Comparison of ENCODE assay signal across 8 mouse cellular contexts in genomic region chr5:64045502-64045901, GRCm38 (mm10). TPM values are rescaled to one million over a fixed set of nuclear protein-coding genes. Genes with fewer than 3 reads are reported as not detected.
DNase-seq lines count a peak whose midpoint lies in the region; ATAC-seq and TF ChIP-seq lines count a peak whose summit lies in the region.

No protein-coding gene starts in this region.

- no peak overlapping the region for H3K4me3 ChIP-seq in forebrain, postnatal 0 days (ENCODE audit: low read depth, low read length)
- H3K4me3 ChIP-seq in macrophage (ENCODE audit: inconsistent target): peak overlapping the region; percentile 17; the same call in 1 of the 2 replicates

- TF ChIP-seq CTCF in forebrain, postnatal 0 days (IDR thresholded peaks at IDR 0.05; ENCODE audit: low read depth): no peak

- no peaks in the 10 kb centered on the region for H3K79me2 ChIP-seq in macrophage (ENCODE audit: inconsistent target)

- H3K4me1 ChIP-seq in forebrain, postnatal 0 days (ENCODE audit: insufficient read depth): peaks cover 4% of the 10 kb centered on the region; the same call in 1 of the 2 replicates

- no peaks in the 10 kb centered on the region for H3K9me3 ChIP-seq in forebrain, postnatal 0 days (ENCODE audit: low read length)

- H3K4me2 ChIP-seq in forebrain, postnatal 0 days (ENCODE audit: low read depth): 0 out of 2 replicates have a peak overlapping the region, but pooled peaks have one; percentile 19

- H3K27me3 ChIP-seq in forebrain, postnatal 0 days (ENCODE audit: insufficient read depth, low read length): no peaks in the 10 kb centered on the region

- peak; percentile 48 for ATAC-seq in forebrain, postnatal 0 days

- H3K36me3 ChIP-seq in forebrain, postnatal 0 days (ENCODE audit: insufficient read depth): no peaks in the 10 kb centered on the region
- no peaks in the 10 kb centered on the region for H3K36me3 ChIP-seq in macrophage (ENCODE audit: inconsistent target)

- 10% methylated on average over 8 of the region's 8 CpGs for WGBS in forebrain, postnatal 0 days
- WGBS in macrophage (ENCODE audit: missing documents): 19% methylated on average over 8 of the region's 8 CpGs

- peak; percentile 46 for DNase-seq in layer of hippocampus, adult 9-11 months
- DNase-seq in layer of hippocampus, adult 11-12 months (ENCODE audit: low spot score): no peak
- peak; percentile 88 for DNase-seq in adrenal gland, adult 2 months
- DNase-seq in forebrain, postnatal 0 days: peak; percentile 54
- DNase-seq in kidney, adult 11 months: peak; percentile 61
- no peak for DNase-seq in thymus, postnatal 4 days
- no peak for DNase-seq in layer of hippocampus, adult 18-20 months (ENCODE audit: low spot score in 2 of 2)

- no peak overlapping the region for H3K27ac ChIP-seq in forebrain, postnatal 0 days (ENCODE audit: low read depth, low read length)
- peak overlapping the region; percentile 31; the same call in 1 of the 2 replicates for H3K27ac ChIP-seq in macrophage

- no peak overlapping the region for H3K9ac ChIP-seq in forebrain, postnatal 0 days

RNA-seq across cellular contexts. Expression of gene Pgm2, which starts 47.2 kb away (rescaled TPM):
- 10 to 100 TPM; 16.5 to 22.8 TPM for total RNA-seq in adrenal gland, adult 2 months (2021)
- polyA plus RNA-seq in adrenal gland, adult 2 months (2012; rRNA removed): 4.3 TPM in 2 replicates
- 10.0 and 12.9 TPM in 2 replicates for total RNA-seq in forebrain, postnatal 0 days (2014; rRNA removed)
- 14.7 and 17.1 TPM in 2 replicates for polyA plus RNA-seq in forebrain, postnatal 0 days (2015; fragmentation: Nextera tagmentation; extraction: Ambion mirVana)
- total RNA-seq in macrophage (2018; cell fraction: chromatin; rRNA removed): 10 to 100 TPM; 17.4 to 49.6 (median 33.8) TPM
- 10 to 100 TPM; 14.8 to 31.9 (median 21.2) TPM for total RNA-seq in macrophage (2018; cell fraction: cytosol; rRNA removed)
- total RNA-seq in macrophage (2018; cell fraction: nucleus; rRNA removed): 10 to 100 TPM; 11.3 to 42.8 (median 21.5) TPM
- polyA plus RNA-seq in macrophage (2018): 25.5 to 41.9 TPM (median 32.8 TPM) in 3 replicates
- 10 to 100 TPM in 1 of 2 experiments, 1 to 10 TPM in 1; 9.4 to 10.0 TPM for total RNA-seq in layer of hippocampus, adult 18-20 months (2021)

Comparison
In these comparisons a context has a peak if more than half of its experiments do, and no peak if none do; other contexts are left out.
1. DNase-seq: peak in layer of hippocampus, adult 9-11 months (single experiment), adrenal gland, adult 2 months (single experiment), forebrain, postnatal 0 days (single experiment) and kidney, adult 11 months (single experiment); none in layer of hippocampus, adult 11-12 months (single experiment), thymus, postnatal 4 days (single experiment) and layer of hippocampus, adult 18-20 months (0 of 2).